Mouse (Mus musculus): ENCODE data around the gene Dmac2. TPM values are rescaled to one million over a fixed set of nuclear protein-coding genes. Genes with fewer than 3 reads are reported as not detected.

Gene Dmac2
- polyA plus RNA-seq, 1 experiment from 2014 or later, result 33.5 TPM

GRCm38 (mm10) chr7:25601346-25601745 is 17.9 kb upstream of the Dmac2 start:
- 84% methylated on average over 16 of the region's 16 CpGs for WGBS
- Histone ChIP-seq H3K36me3 (ENCODE audit: insufficient read depth) (no peaks in the 10 kb centered on the region), H3K27me3 (ENCODE audit: insufficient read depth, low read length) (no peaks in the 10 kb centered on the region), H3K9me3 (ENCODE audit: low read depth, low read length) (no peaks in the 10 kb centered on the region), H3K4me2 (no peak overlapping the region), H3K4me1 (ENCODE audit: insufficient read depth) (no peaks in the 10 kb centered on the region), H3K4me3 (ENCODE audit: low read depth, low read length) (no peak overlapping the region), H3K9ac (no peak overlapping the region), H3K27ac (ENCODE audit: low read depth) (no peak overlapping the region)
- TF ChIP-seq CTCF (IDR thresholded peaks at IDR 0.05; ENCODE audit: low read depth), result no peak
- no peak for DNase-seq
- ATAC-seq (ENCODE audit: insufficient read depth), result no peak

GRCm38 (mm10) chr7:25606625-25607063 is 12.6 kb upstream of the Dmac2 start:
- H3K27ac ChIP-seq (ENCODE audit: low read depth), result no peak overlapping the region
- no peak overlapping the region for H3K4me2 ChIP-seq
- WGBS, result 70% methylated on average over 4 of the region's 4 CpGs
- no peaks in the 10 kb centered on the region for H3K36me3 ChIP-seq (ENCODE audit: insufficient read depth)
- no peak overlapping the region for H3K4me3 ChIP-seq (ENCODE audit: low read depth, low read length)
- H3K9me3 ChIP-seq (ENCODE audit: low read depth, low read length), result no peaks in the 10 kb centered on the region
- no peak for TF ChIP-seq CTCF (IDR thresholded peaks at IDR 0.05; ENCODE audit: low read depth)
- DNase-seq (no peak), ATAC-seq (ENCODE audit: insufficient read depth) (no peak)
- H3K4me1 ChIP-seq (ENCODE audit: insufficient read depth), result no peaks in the 10 kb centered on the region
- H3K9ac ChIP-seq, result no peak overlapping the region
- H3K27me3 ChIP-seq (ENCODE audit: insufficient read depth, low read length), result no peaks in the 10 kb centered on the region

GRCm38 (mm10) chr7:25607196-25607595 is 12.0 kb upstream of the Dmac2 start:
- TF ChIP-seq CTCF (IDR thresholded peaks at IDR 0.05; ENCODE audit: low read depth), result no peak
- Histone ChIP-seq H3K9ac (no peak overlapping the region), H3K27me3 (ENCODE audit: insufficient read depth, low read length) (no peaks in the 10 kb centered on the region), H3K4me2 (no peak overlapping the region), H3K9me3 (ENCODE audit: low read depth, low read length) (no peaks in the 10 kb centered on the region), H3K27ac (ENCODE audit: low read depth) (no peak overlapping the region), H3K4me1 (ENCODE audit: insufficient read depth) (no peaks in the 10 kb centered on the region), H3K4me3 (ENCODE audit: low read depth, low read length) (no peak overlapping the region), H3K36me3 (ENCODE audit: insufficient read depth) (no peaks in the 10 kb centered on the region)
- ATAC-seq (ENCODE audit: insufficient read depth), result no peak
- no peak for DNase-seq
- WGBS, result 70% methylated on average over 2 of the region's 2 CpGs

GRCm38 (mm10) chr7:25610056-25610455 is 9.2 kb upstream of the Dmac2 start:
- no peak overlapping the region for H3K9ac ChIP-seq
- no peaks in the 10 kb centered on the region for H3K36me3 ChIP-seq (ENCODE audit: insufficient read depth)
- TF ChIP-seq CTCF (IDR thresholded peaks at IDR 0.05; ENCODE audit: low read depth), result no peak
- H3K4me1 ChIP-seq (ENCODE audit: insufficient read depth), result no peaks in the 10 kb centered on the region
- no peak overlapping the region for H3K4me3 ChIP-seq (ENCODE audit: low read depth, low read length)
- no peak for DNase-seq
- no peak for ATAC-seq (ENCODE audit: insufficient read depth)
- WGBS, result 37% methylated on average over 6 of the region's 6 CpGs
- no peaks in the 10 kb centered on the region for H3K9me3 ChIP-seq (ENCODE audit: low read depth, low read length)
- H3K27ac ChIP-seq (ENCODE audit: low read depth), result no peak overlapping the region
- no peak overlapping the region for H3K4me2 ChIP-seq
- H3K27me3 ChIP-seq (ENCODE audit: insufficient read depth, low read length), result no peaks in the 10 kb centered on the region

- H3K27me3 ChIP-seq (ENCODE audit: insufficient read depth, low read length), result peaks cover 2% of the 10 kb centered on the region; the same call in 1 of the 2 replicates
- no peak for TF ChIP-seq CTCF (IDR thresholded peaks at IDR 0.05; ENCODE audit: low read depth)
- no peak overlapping the region for H3K9ac ChIP-seq
- no peak overlapping the region for H3K27ac ChIP-seq (ENCODE audit: low read depth)
- no peaks in the 10 kb centered on the region for H3K36me3 ChIP-seq (ENCODE audit: insufficient read depth)
- DNase-seq (no peak), ATAC-seq (ENCODE audit: insufficient read depth) (no peak)
- no peaks in the 10 kb centered on the region for H3K9me3 ChIP-seq (ENCODE audit: low read depth, low read length)
- H3K4me1 ChIP-seq (ENCODE audit: insufficient read depth), result no peaks in the 10 kb centered on the region
- H3K4me2 ChIP-seq, result no peak overlapping the region
- H3K4me3 ChIP-seq (ENCODE audit: low read depth, low read length), result no peak overlapping the region
- WGBS, result 40% methylated on average over 7 of the region's 7 CpGs
Measured at GRCm38 (mm10) chr7:25611501-25611900, 7.7 kb upstream of the Dmac2 start.

- H3K9ac ChIP-seq, result no peak overlapping the region
- peaks cover 2% of the 10 kb centered on the region; the same call in 1 of the 2 replicates for H3K27me3 ChIP-seq (ENCODE audit: insufficient read depth, low read length)
- no peak for TF ChIP-seq CTCF (IDR thresholded peaks at IDR 0.05; ENCODE audit: low read depth)
- H3K9me3 ChIP-seq (ENCODE audit: low read depth, low read length), result no peaks in the 10 kb centered on the region
- no peak overlapping the region for H3K4me2 ChIP-seq
- DNase-seq (no peak), ATAC-seq (ENCODE audit: insufficient read depth) (no peak)
- 91% methylated on average over 5 of the region's 5 CpGs for whole genome bisulfite sequencing
- no peaks in the 10 kb centered on the region for H3K36me3 ChIP-seq (ENCODE audit: insufficient read depth)
- H3K4me3 ChIP-seq (ENCODE audit: low read depth, low read length), result no peak overlapping the region
- H3K27ac ChIP-seq (ENCODE audit: low read depth), result no peak overlapping the region
- no peaks in the 10 kb centered on the region for H3K4me1 ChIP-seq (ENCODE audit: insufficient read depth)
Measured at GRCm38 (mm10) chr7:25614086-25614485, 5.1 kb upstream of the Dmac2 start.

GRCm38 (mm10) chr7:25614831-25615705 is 4.1 kb upstream of the Dmac2 start:
- Histone ChIP-seq H3K4me1 (ENCODE audit: insufficient read depth) (no peaks in the 10 kb centered on the region), H3K9me3 (ENCODE audit: low read depth, low read length) (no peaks in the 10 kb centered on the region), H3K9ac (no peak overlapping the region), H3K4me3 (ENCODE audit: low read depth, low read length) (no peak overlapping the region), H3K27me3 (ENCODE audit: insufficient read depth, low read length) (peaks cover 2% of the 10 kb centered on the region; the same call in 1 of the 2 replicates), H3K36me3 (ENCODE audit: insufficient read depth) (no peaks in the 10 kb centered on the region), H3K27ac (ENCODE audit: low read depth) (no peak overlapping the region), H3K4me2 (no peak overlapping the region)
- ATAC-seq (ENCODE audit: insufficient read depth) (no peak), DNase-seq (no peak)
- 69% methylated on average over 21 of the region's 21 CpGs for WGBS
- no peak for TF ChIP-seq CTCF (IDR thresholded peaks at IDR 0.05; ENCODE audit: low read depth)

Measured in lung, embryonic 14.5 days (tissue).